Mouse (Mus musculus) embryo, embryonic 9.5 days (tissue): ENCODE measurements around the gene Mas1.
A peak's percentile ranks its signal among the peaks of the same experiment; 100 is the strongest.
"Not testable (repeated sequence)": the region's sequence is repeated elsewhere in the genome, so short reads cannot be mapped to it uniquely, and the experiment has no call there.

Experiments used
- DNase-seq: peaks from one replicate; pipeline ENCODE4 v3.0.0-alpha.2; 2017; ENCODE audit errors: extremely low spot score

The Mas1 gene

DNA sequence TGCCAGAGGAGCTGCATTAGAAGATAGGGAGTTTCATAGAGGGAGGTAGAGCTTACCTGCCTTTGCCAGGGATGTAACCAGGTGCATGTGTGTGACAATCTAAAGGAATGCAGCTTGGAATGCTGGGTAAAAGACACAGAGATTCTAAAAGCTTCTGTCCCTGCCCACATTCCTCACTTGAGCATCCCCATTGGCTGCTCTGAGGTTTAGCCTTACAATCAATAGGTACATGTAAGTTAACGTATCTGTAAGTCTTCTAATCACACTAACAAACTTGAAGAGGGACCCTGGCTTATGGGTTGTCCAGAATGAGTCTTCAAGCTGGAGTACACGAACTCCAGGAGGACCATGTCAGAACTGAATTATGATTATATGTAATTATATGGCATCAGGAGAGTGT, at the start of gene Mas1:
Gene Mas1 (minus strand): TSS at position 101 of the 400 bp plus-strand sequence.
- DNase-seq = no peak

DNA sequence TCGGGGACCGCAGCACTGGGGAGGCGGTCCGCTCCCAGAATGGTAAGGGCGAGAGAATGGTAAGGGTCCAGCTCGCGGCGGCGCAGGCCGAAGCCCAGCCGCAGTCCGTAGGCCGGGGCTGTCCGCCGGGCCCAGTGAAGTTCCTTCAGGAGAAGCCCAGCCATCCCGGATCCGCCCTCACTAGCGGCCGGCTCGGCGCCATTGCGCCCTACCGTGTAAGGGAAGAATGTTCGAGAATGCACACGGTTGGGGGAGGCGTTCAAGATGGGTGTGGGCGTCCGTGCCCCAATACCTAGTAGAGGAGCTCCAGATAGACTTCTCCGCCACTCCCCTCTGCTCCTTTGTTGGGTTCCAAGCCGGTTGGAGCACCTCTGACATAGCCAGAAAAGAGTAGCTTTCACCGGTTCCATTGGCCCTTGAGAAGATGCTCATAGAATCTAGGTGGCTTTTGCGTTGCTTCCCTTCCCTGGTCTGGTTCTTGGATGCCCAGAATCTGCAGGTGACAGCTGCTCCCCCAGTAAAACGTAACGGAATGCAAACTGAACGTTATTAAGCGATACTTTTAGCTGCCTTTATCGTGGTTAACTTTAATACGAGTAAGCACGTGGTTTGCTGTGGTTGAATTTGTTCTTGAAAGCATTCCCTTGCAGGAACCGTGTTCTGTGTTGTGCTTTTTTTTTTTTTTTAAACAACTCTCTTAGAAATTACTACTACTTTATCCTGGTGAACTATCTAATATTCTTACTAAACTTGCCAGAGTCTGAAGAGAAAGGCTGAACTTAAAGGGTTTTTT, 48.8 kb upstream of the Mas1 start:
- DNase-seq = no peak

DNA sequence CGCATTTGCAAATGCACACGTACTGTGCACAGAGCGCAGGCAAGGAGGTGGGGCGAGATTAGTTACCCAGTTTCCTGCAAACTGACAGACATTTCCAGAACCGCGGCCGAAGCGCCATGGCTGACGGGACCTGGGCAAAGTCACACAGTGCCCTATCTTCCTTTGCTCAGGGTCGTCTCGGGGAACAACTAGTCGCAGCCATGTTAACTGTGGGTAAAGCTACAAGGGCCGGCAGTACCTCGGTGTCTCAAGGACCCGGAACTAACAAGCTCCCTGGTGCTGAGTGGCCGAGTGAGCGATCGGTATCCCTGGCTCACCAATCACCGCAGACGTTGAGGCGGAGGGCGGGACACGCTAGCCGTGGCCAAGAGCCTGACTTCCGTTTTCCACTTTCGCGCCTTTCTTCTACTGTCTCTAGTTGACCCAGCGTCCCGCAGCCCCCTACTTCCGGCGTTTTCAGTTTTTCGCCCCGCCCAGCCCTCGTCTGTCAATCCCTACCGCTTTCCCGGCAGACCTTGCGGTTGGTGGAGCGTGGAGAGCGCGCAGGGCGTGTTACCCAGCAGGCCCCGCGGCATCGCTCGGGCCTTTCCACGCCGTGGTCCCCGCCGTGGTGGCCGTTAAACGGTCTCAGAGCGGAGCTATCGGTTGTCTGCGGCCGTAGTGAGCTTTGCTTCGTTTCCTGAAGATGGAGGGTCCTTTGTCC, 48.1 kb upstream of the Mas1 start, which contains the start of gene Mrpl18:
Gene Mrpl18 (minus strand): TSS at position 465 of the 703 bp plus-strand sequence.
- peak; percentile 99 for DNase-seq

DNA sequence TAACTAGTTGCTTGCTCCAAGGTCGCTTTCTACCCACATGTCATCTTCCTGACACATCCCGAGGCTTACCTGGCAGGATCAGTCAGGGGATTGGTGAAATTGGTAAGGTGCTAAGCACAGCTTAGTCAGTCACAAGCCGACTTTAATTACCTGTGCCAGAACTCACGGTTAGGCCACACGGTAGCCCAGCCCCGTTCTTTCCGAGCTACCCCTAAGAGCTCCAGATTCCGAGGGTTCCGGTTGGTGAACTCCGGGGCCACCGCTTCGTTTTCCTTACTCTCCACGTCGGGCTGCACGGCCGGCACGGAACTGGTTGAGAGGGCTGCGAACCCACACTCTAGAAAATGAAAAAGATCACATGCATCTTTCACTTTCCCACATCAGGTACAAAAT, 47.5 kb upstream of the Mas1 start, which contains the start of gene Tcp1:
Gene Tcp1 (plus strand): TSS at position 214 of the 393 bp plus-strand sequence.
- DNase-seq = no peak

DNA sequence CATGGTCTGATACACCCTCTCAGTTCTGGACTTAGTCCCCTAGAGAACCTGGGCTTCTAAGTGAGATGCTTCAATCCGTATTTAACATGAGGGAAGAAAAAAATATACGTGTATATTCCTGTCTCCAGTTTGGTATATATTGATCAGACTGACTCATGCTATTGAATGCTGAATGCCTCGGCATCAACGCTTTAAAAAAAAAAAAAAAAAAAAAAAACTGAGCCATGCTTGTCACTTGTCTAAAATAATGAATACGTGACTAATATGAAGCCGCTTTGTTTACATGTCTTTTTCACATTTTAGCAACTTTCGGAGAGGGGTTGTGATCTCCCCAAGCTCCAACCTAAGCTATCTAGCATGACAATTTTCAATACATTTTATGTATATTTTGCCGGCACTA, 42.4 kb upstream of the Mas1 start:
- DNase-seq = no peak

DNA sequence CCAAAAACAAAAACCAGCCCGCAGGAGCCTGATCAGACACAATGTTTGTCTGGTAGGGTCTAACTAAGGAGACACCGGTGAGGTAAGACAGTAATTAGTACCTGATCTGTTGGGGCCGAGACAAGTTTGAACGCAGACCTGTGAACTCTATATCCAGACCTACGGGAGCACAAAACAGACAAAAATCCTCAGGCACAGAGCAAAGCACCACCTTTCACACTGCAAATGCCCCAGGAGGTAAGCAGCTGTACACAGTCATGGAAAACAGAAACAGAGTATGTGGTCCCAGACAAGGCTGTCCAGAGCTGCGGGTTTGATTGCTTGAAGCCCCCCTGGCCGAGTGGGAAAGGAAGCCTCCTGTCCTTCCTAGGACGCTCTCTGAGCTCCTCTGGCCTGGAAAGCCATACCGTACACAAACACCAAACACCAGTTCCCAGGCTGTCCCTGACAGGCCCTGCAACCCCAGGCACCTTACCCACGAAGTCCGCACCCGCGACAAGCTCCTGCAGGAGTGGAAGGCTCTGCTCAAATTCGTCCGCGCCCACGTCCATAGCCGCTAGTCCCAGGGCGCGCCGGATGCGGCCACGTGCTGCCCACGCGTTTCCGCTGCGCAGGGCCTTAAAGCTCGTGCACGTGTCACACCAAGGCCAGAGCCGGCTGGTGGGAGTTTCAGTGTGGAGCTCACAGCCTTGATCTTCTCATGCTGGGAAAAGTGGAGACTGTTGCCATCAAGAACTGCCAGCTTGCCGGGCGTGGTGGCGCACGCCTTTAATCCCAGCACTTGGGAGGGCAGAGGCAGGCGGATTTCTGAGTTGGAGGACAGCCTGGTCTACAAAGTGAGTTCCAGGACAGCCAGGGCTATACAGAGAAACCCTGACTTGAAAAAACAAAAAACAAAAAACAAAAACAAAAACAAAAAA, 41.7 kb upstream of the Mas1 start, which contains the start of gene Pnldc1:
Gene Pnldc1 (minus strand): TSS at position 870 of the 920 bp plus-strand sequence.
- no peak for DNase-seq

DNA sequence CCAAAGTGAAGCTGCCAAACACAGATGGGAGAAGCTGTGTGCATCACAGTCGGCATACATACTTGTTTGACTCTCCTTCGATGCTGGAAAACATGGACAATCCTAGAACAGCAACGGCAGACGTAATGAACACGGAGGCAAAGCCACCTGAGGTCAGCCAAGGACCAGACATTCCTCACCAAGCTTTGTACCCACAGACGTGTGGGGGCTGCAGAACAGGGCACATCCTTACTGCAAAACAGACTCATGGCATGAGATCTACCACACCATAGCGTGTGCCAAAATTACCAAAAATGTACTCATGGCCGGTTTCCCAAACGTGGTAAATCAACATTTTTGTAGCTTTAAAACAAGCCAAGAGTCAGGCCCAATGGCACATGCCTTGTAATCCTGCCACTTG, 38.5 kb upstream of the Mas1 start:
- DNase-seq = no peak

DNA sequence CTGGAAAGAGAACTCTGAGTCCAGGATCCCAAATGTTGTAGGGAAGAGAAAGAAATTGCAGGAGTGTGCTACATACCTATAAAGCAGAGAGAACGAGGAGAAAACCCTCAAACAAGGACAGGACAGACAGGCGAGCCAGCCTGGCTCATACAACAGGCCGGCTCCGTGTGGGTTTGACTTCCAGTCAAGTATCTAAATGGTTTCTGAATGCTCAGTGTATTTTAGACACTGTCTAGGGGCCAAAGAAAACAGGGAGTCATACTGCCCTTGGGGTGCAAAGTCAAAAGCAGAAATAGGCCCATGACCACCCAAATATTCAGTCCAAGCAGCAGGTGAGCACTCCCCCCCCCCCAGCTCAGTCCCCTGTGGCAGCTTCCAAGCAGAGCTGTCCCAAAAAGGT, 37.9 kb upstream of the Mas1 start:
- DNase-seq = no peak

DNA sequence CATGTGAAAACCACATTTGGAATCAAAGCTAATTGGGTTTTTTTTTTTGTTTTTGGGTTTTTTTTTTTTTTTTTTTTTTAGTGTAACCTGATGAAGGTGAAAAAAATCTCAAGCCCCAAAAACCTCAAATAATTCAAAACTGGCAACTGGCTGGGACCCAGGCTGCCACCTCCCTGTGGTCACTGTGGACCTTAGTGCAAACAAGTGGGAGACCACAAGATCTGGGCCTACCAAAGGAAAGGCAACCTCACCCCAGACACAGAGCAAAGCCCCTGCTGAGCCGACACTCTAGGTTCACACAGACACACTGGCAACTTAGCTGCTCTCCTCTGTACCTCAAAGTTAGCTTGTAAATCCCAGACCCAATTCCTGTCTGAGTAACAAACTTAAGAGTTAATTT, 36.4 kb upstream of the Mas1 start:
- no peak for DNase-seq

DNA sequence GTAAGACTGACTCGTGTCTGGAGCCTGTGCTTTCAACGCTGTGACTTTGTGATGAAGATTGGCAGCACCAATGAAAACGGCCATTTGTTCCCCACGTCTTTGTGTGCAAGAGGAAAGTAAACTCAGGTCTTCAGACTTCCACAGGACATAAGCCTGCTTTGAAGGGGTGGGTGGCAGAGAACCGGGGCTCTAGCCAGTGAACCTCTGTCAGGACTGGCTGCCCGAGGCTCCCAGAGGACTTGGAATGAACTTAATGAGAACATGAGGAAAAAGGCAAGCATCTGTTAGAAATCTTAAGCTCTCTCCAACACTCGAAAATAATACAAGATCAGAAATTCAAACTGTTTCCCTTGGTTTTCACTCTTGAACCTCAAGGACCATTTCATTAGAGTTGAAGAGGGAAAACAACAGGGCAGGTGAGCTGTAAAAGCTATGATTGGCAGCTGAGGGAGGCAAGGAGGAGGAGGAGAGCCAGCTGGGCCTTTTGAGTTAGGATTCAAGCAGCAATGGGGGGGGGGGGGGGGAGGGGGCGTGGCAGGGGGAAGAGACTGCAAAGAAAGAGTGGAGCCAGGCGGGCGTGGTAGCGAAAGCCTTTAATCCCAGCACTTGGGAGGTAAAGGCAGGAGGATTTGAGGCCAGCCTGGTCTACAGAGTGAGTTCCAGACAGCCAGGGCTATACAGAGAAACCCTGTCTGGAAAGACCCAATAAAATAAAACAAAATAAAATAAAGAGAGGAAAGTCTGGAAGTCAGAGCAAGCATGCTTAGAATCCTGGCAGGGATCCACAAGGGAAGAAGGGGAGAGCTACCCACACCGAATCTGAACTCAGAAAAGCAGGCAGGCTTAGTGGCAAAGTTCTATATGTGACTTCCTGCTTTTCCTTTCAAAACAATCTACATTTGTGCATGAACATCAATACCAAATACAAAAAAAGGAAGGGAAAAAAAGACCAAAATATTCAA, 35.7 kb upstream of the Mas1 start:
- DNase-seq = peak; percentile 31

DNA sequence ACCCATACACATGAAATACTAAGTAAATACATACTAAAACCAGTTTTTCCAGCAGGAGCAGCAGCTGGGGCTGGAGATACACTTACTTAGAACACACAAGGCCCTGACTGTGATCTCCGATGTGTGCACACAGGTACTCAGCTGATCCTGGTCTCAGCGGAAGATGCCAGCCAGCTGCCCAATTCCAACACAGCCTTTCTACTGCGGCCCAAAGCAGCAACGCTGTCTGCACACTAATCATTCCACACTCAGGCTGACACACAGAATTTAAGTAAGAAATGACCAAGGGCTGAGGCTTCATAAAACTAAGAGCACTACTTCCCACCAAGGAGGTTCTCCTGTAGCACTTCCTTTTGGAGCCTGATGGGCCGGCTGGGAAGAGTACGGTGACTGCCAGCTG, 34.3 kb upstream of the Mas1 start:
- no peak for DNase-seq

DNA sequence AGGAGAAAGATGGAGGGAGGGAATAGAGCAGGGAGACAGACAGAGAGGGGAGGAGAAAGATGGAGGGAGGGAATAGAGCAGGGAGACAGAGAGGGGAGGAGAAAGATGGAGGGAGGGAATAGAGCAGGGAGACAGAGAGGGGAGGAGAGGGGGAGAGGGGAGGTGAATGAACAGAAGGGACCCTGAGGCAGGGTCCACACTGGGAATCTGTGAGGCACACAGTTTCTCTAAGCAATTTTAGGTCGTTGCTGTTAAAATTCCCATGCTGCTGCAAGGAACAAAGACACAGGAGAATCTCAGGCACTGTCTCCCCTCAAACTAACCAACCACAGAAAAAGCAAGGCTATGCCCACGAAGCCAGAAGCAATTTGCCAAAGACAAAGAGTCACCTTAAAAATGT, 30.7 kb upstream of the Mas1 start:
- DNase-seq = not testable (repeated sequence)

DNA sequence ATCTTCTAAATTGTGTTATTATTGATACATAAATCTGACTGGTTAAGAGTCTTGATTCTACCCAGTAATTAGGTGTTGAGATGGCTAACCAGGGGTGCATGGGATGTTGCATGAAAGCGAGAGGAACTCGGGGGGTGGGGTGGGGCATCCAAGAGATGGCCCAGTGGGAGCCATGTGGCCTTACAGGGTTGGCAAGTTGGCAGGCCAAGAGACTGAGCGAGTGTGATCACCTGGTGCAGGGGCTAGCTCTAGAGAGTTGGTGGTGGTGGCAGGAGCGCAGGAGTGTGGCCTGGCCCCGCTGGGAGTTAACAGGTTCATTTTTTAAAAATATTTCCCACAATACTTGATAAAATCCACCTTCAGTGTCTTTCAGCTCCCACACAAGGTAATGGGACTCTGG, 29.7 kb upstream of the Mas1 start:
- DNase-seq = no peak

DNA sequence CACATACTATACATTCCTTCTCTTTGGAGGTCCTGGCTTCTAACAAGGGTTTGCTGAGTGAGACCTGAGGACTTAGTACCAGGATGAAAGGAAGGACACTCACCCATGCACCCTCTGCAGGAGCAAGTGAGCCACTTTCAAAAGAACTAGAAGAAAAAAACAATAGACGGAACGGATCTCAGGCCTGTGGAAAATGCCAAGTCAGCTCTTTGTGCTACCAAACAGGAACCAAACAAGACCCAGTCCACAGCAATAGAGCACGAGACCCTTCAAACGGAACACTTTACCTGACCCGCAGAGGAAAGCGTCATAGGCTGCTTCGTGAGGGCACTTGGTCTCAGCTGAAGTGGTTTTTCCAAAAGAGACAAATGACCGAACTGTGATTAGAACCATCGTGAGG, 24.1 kb upstream of the Mas1 start:
- DNase-seq = no peak

DNA sequence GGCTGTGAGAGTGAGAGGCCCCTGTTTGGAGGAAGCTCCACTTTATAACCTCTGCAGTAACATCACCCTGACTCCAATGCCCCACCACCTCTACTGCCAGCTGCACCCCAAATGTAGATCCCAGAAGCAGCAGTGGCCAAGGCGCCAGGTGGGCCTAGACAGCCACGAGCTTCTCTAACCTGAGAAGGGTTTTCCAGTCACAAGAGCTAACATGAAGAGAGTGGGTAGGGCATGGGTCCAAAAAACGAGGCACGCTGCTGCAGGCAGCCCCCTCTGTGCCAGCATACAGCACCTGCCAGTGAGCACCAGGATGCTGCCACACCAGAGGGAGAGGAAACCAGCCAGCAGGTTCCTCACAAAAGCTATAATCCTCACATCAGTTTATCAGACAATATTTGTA, 23.1 kb upstream of the Mas1 start:
- no peak for DNase-seq

DNA sequence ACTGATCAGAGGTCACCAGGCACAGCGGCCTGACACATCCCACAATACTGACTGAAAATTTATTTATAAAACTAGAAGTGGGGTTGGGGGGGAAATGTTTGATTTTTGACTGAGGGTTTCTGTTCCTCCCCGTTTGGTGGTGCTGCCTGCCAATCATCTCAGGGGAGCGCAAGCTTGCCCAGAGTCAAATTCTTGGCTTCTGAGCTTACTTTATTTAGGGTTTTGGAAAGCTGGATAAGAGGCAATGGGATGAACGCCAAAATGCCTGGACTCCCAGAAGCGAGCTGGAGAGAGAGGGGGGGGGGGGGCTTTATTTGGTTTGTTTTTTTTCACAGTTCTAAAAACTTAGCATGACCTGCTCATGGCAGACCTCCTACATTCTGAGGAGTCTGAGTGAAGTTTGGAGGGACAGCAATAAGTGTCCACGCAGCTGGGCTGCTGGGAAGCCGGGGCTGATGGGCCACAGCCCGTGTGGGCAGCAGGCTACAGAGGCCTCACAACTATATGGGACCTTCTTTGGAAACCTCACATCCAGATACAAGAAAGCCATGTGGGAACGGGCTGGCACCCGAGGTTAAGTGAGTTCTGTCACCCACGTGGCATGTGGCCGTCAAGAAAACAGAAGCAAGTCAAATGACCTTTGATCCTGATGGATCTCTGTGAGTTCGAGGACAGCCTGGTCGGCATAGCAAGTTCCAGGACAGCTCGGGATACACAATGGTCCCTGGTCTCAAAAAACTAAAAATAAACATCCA, 19.3 kb upstream of the Mas1 start:
- no peak for DNase-seq

DNA sequence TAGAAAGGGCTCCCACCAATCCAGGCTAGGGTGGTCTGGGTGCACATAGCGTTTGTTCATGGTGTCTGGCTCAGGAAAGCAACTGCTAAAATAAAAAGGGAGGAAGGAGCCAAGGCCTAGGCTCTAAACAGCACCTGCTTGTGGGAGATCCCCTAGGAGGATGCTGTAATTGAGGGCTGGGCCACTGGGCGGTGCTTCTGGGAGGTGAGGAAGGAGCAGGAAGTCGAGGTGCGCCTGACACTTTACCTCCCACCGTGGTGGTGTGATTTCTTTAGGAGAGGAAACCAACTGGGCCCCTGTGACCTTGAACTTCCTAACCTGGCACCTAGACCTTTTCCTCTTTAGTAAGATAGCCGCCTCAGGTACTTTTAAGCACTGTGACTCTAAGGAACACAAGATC, 18.7 kb upstream of the Mas1 start:
- no peak for DNase-seq

DNA sequence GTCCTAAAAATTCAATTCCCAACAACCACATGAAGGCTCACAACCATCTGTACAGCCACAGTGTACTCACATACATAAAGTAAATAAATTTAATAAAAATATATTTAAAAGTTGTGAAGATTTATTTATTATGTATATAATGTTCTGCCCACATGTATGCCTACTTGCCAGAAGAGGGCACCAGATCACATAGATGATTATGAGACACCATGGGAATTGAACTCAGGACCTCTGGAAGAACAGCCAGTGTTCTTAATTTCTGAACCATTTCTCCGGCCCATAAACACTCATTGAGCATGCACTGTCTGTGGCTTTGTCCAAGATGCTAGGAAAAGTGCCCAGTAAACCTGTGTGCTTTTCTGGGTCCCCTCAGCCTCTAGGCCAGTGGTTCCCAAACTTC, 13.3 kb upstream of the Mas1 start:
- no peak for DNase-seq

DNA sequence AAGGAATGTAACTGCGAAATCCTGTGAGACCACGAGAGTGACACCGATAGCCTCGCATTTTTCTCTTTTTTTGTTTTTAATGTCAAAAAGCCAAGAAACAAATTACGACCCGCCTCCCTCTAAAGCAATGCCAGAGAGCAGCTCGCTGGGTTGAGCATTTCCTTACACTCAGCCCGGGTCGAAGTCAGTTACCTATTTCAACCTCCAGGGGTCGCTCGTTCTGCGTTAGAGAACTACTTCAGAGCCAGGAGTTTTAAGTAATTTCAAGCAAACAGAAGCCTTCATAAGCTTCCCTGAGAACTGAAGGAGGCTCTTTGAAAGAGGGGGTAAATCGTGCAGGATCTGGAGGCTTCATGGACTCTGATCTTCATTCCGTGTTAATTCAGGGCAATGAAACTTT, 12.2 kb upstream of the Mas1 start:
- peak; percentile 81 for DNase-seq

DNA sequence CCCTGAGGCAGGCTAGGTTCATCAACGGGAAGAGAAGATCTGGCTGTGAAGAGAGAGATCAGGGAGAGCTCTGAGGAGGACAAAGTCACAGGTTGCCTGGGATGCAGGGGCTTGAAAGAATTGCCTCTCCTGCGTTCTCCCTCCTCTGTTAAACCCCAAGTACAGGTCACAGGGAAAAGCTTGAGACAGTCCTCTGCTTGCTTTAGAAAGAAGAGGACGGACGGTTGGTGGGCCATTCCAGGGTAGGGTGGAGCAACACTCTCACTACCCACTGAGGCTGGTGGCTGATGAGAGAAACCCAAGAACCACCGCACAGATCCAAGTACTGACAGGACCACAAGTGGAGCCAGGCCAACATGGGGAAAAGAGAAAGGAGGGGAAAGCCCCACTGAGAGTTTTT, 7.8 kb upstream of the Mas1 start, which contains the start of gene Mrgprh:
Gene Mrgprh (plus strand): TSS at position 301 of the 400 bp plus-strand sequence.
- no peak for DNase-seq
